Comparison of ENCODE assay signal across 8 mouse cellular contexts in the genomic region with DNA sequence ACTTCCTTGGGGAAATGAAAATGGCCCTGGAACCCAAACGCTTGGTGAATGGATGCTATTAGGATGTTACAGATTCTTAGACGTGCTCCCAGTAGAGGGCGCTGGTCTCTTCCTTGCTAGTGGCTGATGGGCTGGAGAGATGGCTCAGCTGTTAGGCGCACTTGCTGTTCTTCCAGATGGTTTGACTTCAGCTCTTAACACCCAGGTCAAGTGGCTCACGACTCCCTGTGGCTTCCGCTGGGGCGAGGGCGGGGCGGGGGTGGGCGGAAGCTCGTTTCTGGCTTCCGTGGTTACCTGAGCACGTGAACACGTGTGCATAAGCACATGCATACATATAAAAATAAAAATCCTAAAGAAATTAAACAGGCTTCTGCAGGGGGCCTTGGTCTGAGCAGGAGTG. TPM values are rescaled to one million over a fixed set of nuclear protein-coding genes. Genes with fewer than 3 reads are reported as not detected.
A peak's percentile ranks its signal among the peaks of the same experiment; 100 is the strongest.
DNase-seq lines count a peak whose midpoint lies in the region; ATAC-seq and TF ChIP-seq lines count a peak whose summit lies in the region.

No protein-coding gene starts in this region.

- no peak for TF ChIP-seq POLR2A in testis, adult 2 months (IDR thresholded peaks at IDR 0.05; ENCODE audit: control insufficient read depth, low read depth, low read length)

- TF ChIP-seq CTCF in testis, adult 2 months (IDR thresholded peaks at IDR 0.05; ENCODE audit: control insufficient read depth, insufficient read depth, insufficient replicate concordance, low read depth, low read length): peak; percentile 73; the same call in 1 of the 2 replicates

- no peak overlapping the region for H3K4me3 ChIP-seq in embryonic facial prominence, embryonic 12.5 days
- H3K4me3 ChIP-seq in heart, embryonic 10.5 days: no peak overlapping the region; the same call in 1 of the 2 replicates
- H3K4me3 ChIP-seq in liver, embryonic 13.5 days (replicated peaks): no peak overlapping the region
- H3K4me3 ChIP-seq in testis, adult 2 months (ENCODE audit: control insufficient read depth, low read depth, low read length): no peak overlapping the region

- no peaks in the 10 kb centered on the region for H3K9me3 ChIP-seq in embryonic facial prominence, embryonic 12.5 days
- H3K9me3 ChIP-seq in heart, embryonic 10.5 days: no peaks in the 10 kb centered on the region
- H3K9me3 ChIP-seq in liver, embryonic 13.5 days (replicated peaks): no peaks in the 10 kb centered on the region

- H3K36me3 ChIP-seq in embryonic facial prominence, embryonic 12.5 days: no peaks in the 10 kb centered on the region
- H3K36me3 ChIP-seq in heart, embryonic 10.5 days: no peaks in the 10 kb centered on the region
- no peaks in the 10 kb centered on the region for H3K36me3 ChIP-seq in liver, embryonic 13.5 days
- H3K36me3 ChIP-seq in testis, adult 2 months (ENCODE audit: control insufficient read depth, insufficient read depth, low read length): no peaks in the 10 kb centered on the region

- no peaks in the 10 kb centered on the region for H3K27me3 ChIP-seq in embryonic facial prominence, embryonic 12.5 days
- peaks cover 3% of the 10 kb centered on the region; the same call in 1 of the 2 replicates for H3K27me3 ChIP-seq in heart, embryonic 10.5 days (ENCODE audit: insufficient read depth, poor library complexity, severe bottlenecking)
- H3K27me3 ChIP-seq in liver, embryonic 13.5 days: no peaks in the 10 kb centered on the region
- H3K27me3 ChIP-seq in testis, adult 2 months (ENCODE audit: control insufficient read depth, insufficient read depth, low read length): no peaks in the 10 kb centered on the region

- DNase-seq in 416B (ENCODE audit: low read depth): peak; percentile 91
- DNase-seq in adrenal gland, adult (ENCODE audit: inconsistent age in 2 of 2, low spot score in 1 of 2): peak; percentile 82 to 90
- no peak for DNase-seq in heart, embryonic 10.5 days (ENCODE audit: low spot score)
- DNase-seq in kidney, adult 9 months: peak; percentile 70
- DNase-seq in liver, embryonic 13.5 days: peak; percentile 32
- DNase-seq in naive thymus-derived CD4-positive, alpha-beta T cell, adult 2 months (ENCODE audit: low read depth): peak; percentile 64

- 28% methylated on average over 14 of the region's 14 CpGs for WGBS in embryonic facial prominence, embryonic 12.5 days
- WGBS in heart, embryonic 10.5 days: 17% methylated on average over 14 of the region's 14 CpGs
- WGBS in liver, embryonic 13.5 days (ENCODE audit: insufficient replicate concordance): 20% methylated on average over 14 of the region's 14 CpGs

- peak overlapping the region; percentile 21 for H3K4me2 ChIP-seq in embryonic facial prominence, embryonic 12.5 days (replicated peaks)
- no peak overlapping the region for H3K4me2 ChIP-seq in liver, embryonic 13.5 days

- no peak overlapping the region for H3K9ac ChIP-seq in embryonic facial prominence, embryonic 12.5 days
- no peak overlapping the region for H3K9ac ChIP-seq in liver, embryonic 13.5 days

- no peak for ATAC-seq in embryonic facial prominence, embryonic 12.5 days (ENCODE audit: insufficient number of reproducible peaks, insufficient read depth, low FRiP score, low TSS enrichment)
- ATAC-seq in liver, embryonic 13.5 days (ENCODE audit: low read depth): no peak; the same call in 1 of the 2 replicates

- no peaks in the 10 kb centered on the region for H3K4me1 ChIP-seq in embryonic facial prominence, embryonic 12.5 days
- H3K4me1 ChIP-seq in heart, embryonic 10.5 days: peaks cover 5% of the 10 kb centered on the region
- H3K4me1 ChIP-seq in liver, embryonic 13.5 days (replicated peaks): peaks cover 13% of the 10 kb centered on the region
- peaks cover 8% of the 10 kb centered on the region for H3K4me1 ChIP-seq in testis, adult 2 months (ENCODE audit: control insufficient read depth, insufficient read depth, low read length)

- no peak overlapping the region for H3K27ac ChIP-seq in embryonic facial prominence, embryonic 12.5 days
- H3K27ac ChIP-seq in heart, embryonic 10.5 days: 0 out of 2 replicates have a peak overlapping the region, but pooled peaks have one; percentile 36
- no peak overlapping the region for H3K27ac ChIP-seq in liver, embryonic 13.5 days
- 0 out of 2 replicates have a peak overlapping the region, but pooled peaks have one; percentile 13 for H3K27ac ChIP-seq in testis, adult 2 months (ENCODE audit: control insufficient read depth, insufficient read depth, low read depth, low read length)

RNA-seq across cellular contexts. Expression of a gene that starts 17.3 kb away (rescaled TPM):
- polyA plus RNA-seq in embryonic facial prominence, embryonic 12.5 days (2016; fragmentation: Nextera tagmentation; extraction: Ambion mirVana): 0.22 and 0.27 TPM in 2 replicates
- 0.31 TPM in 1 of 2 replicates, not detected in the other for polyA plus RNA-seq in heart, embryonic 10.5 days (2016; fragmentation: Nextera tagmentation; extraction: Ambion mirVana)
- 0.21 and 0.27 TPM in 2 replicates for polyA plus RNA-seq in liver, embryonic 13.5 days (2015; fragmentation: Nextera tagmentation; extraction: Ambion mirVana)
- 0.32 and 0.59 TPM in 2 replicates for polyA plus RNA-seq in testis, adult 2 months (2012; rRNA removed)

RNA-seq across cellular contexts. Expression of a gene that starts 22.7 kb away (rescaled TPM):
- polyA plus RNA-seq in embryonic facial prominence, embryonic 12.5 days (2016; fragmentation: Nextera tagmentation; extraction: Ambion mirVana): 128 and 154 TPM in 2 replicates
- polyA plus RNA-seq in heart, embryonic 10.5 days (2016; fragmentation: Nextera tagmentation; extraction: Ambion mirVana): 254 and 270 TPM in 2 replicates
- polyA plus RNA-seq in liver, embryonic 13.5 days (2015; fragmentation: Nextera tagmentation; extraction: Ambion mirVana): 105 and 113 TPM in 2 replicates
- polyA plus RNA-seq in testis, adult 2 months (2012; rRNA removed): 42.4 and 43.9 TPM in 2 replicates

RNA-seq across cellular contexts. Expression of a gene that starts 35.3 kb away (rescaled TPM):
- polyA plus RNA-seq in embryonic facial prominence, embryonic 12.5 days (2016; fragmentation: Nextera tagmentation; extraction: Ambion mirVana): not detected in 2 replicates
- polyA plus RNA-seq in heart, embryonic 10.5 days (2016; fragmentation: Nextera tagmentation; extraction: Ambion mirVana): not detected in 2 replicates
- 0.46 and 0.63 TPM in 2 replicates for polyA plus RNA-seq in liver, embryonic 13.5 days (2015; fragmentation: Nextera tagmentation; extraction: Ambion mirVana)
- not detected in 2 replicates for polyA plus RNA-seq in testis, adult 2 months (2012; rRNA removed)

RNA-seq across cellular contexts. Expression of a gene that starts 41.6 kb away (rescaled TPM):
- polyA plus RNA-seq in embryonic facial prominence, embryonic 12.5 days (2016; fragmentation: Nextera tagmentation; extraction: Ambion mirVana): 1.3 and 1.5 TPM in 2 replicates
- polyA plus RNA-seq in heart, embryonic 10.5 days (2016; fragmentation: Nextera tagmentation; extraction: Ambion mirVana): 0.21 and 0.28 TPM in 2 replicates
- polyA plus RNA-seq in liver, embryonic 13.5 days (2015; fragmentation: Nextera tagmentation; extraction: Ambion mirVana): not detected in 2 replicates
- 109 and 125 TPM in 2 replicates for polyA plus RNA-seq in testis, adult 2 months (2012; rRNA removed)

Comparison
In these comparisons a context has a peak if more than half of its experiments do, and no peak if none do; other contexts are left out.
1. H3K27ac ChIP-seq: peak in heart, embryonic 10.5 days (single experiment) and testis, adult 2 months (single experiment); none in embryonic facial prominence, embryonic 12.5 days (single experiment) and liver, embryonic 13.5 days (single experiment).